Mouse (Mus musculus): ENCODE measurements around the gene Kti12. TPM values are rescaled to one million over a fixed set of nuclear protein-coding genes. Genes with fewer than 3 reads are reported as not detected.

Kti12 gene
- polyA plus RNA-seq, 1 experiment = 62.8 TPM

DNA sequence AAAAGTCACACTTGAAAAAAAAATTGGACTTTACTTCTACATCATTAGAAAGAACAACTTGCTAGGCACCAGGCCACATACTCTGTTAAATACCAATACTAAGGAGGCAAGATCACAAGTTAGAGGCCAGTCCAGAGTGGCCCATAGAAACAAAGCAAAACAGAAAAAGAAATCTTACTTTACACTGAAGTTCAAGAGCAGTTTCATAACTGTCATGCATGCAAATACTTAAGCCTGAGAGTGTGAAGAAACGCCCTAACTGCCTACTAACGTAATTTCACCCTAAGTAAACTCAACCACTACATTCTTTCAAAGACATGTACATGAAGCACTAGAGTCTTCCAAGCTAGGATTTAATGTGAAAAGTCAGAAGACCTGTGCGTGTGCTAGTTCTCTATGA is 21.9 kb upstream of the Kti12 start:
- peaks cover 6% of the 10 kb centered on the region for H3K79me3 ChIP-seq (ENCODE audit: low read depth)
- H3ac ChIP-seq (ENCODE audit: control insufficient read depth, insufficient read length, low read depth) = no peak overlapping the region
- TF ChIP-seq USF1 (IDR thresholded peaks at IDR 0.05; ENCODE audit: low read depth) = no peak
- TF ChIP-seq CEBPB (IDR thresholded peaks at IDR 0.05; ENCODE audit: low read depth) = no peak
- no peak for TF ChIP-seq MYOG (IDR thresholded peaks at IDR 0.05; ENCODE audit: control insufficient read depth, extremely low read depth, insufficient read length)
- no peak for TF ChIP-seq CTCF (IDR thresholded peaks at IDR 0.05; ENCODE audit: control insufficient read depth, insufficient read depth, insufficient read length)
- TF ChIP-seq FOSL1 (IDR thresholded peaks at IDR 0.05; ENCODE audit: insufficient read depth, low read length, poor library complexity, severe bottlenecking) = no peak
- no peak for TF ChIP-seq MYOD1 (IDR thresholded peaks at IDR 0.05; ENCODE audit: control insufficient read depth, insufficient read length, low read depth)
- TF ChIP-seq MAX (IDR thresholded peaks at IDR 0.05) = no peak
- H3K4me3 ChIP-seq (ENCODE audit: insufficient read depth, poor library complexity, severe bottlenecking) = no peak overlapping the region
- peaks cover 80% of the 10 kb centered on the region for H3K36me3 ChIP-seq (ENCODE audit: control insufficient read depth, insufficient read depth)
- H3K27me3 ChIP-seq (ENCODE audit: control insufficient read depth, insufficient read depth, insufficient read length) = no peaks in the 10 kb centered on the region
- H3K79me2 ChIP-seq (ENCODE audit: control insufficient read depth, insufficient read depth) = peaks cover 14% of the 10 kb centered on the region

- TF ChIP-seq FOSL1 (IDR thresholded peaks at IDR 0.05; ENCODE audit: insufficient read depth, low read length, poor library complexity, severe bottlenecking) = no peak
- no peak for TF ChIP-seq CTCF (IDR thresholded peaks at IDR 0.05; ENCODE audit: control insufficient read depth, insufficient read depth, insufficient read length)
- no peak for TF ChIP-seq MYOD1 (IDR thresholded peaks at IDR 0.05; ENCODE audit: control insufficient read depth, insufficient read length, low read depth)
- TF ChIP-seq USF1 (IDR thresholded peaks at IDR 0.05; ENCODE audit: low read depth) = no peak
- no peak for TF ChIP-seq MYOG (IDR thresholded peaks at IDR 0.05; ENCODE audit: control insufficient read depth, extremely low read depth, insufficient read length)
- no peak for TF ChIP-seq CEBPB (IDR thresholded peaks at IDR 0.05; ENCODE audit: low read depth)
- no peak for TF ChIP-seq MAX (IDR thresholded peaks at IDR 0.05)
Measured at GRCm38 (mm10) chr4:108826096-108826495, 21.5 kb upstream of the Kti12 start.

GRCm38 (mm10) chr4:108826643-108827042 is 20.9 kb upstream of the Kti12 start:
- Histone ChIP-seq H3K27me3 (ENCODE audit: control insufficient read depth, insufficient read depth, insufficient read length) (no peaks in the 10 kb centered on the region), H3K36me3 (ENCODE audit: control insufficient read depth, insufficient read depth) (peaks cover 70% of the 10 kb centered on the region), H3K79me2 (ENCODE audit: control insufficient read depth, insufficient read depth) (peaks cover 23% of the 10 kb centered on the region), H3K79me3 (ENCODE audit: low read depth) (peaks cover 11% of the 10 kb centered on the region), H3ac (ENCODE audit: control insufficient read depth, insufficient read length, low read depth) (no peak overlapping the region), H3K4me3 (ENCODE audit: insufficient read depth, poor library complexity, severe bottlenecking) (no peak overlapping the region)
- TF ChIP-seq MYOD1 (IDR thresholded peaks at IDR 0.05; ENCODE audit: control insufficient read depth, insufficient read length, low read depth) (no peak), MYOG (IDR thresholded peaks at IDR 0.05; ENCODE audit: control insufficient read depth, extremely low read depth, insufficient read length) (no peak), MAX (IDR thresholded peaks at IDR 0.05) (no peak), FOSL1 (IDR thresholded peaks at IDR 0.05; ENCODE audit: insufficient read depth, low read length, poor library complexity, severe bottlenecking) (no peak)

More at GRCm38 (mm10) chr4:108826096-108826495, 21.5 kb upstream of the Kti12 start:
- peaks cover 76% of the 10 kb centered on the region for H3K36me3 ChIP-seq (ENCODE audit: control insufficient read depth, insufficient read depth)
- peaks cover 6% of the 10 kb centered on the region for H3K79me3 ChIP-seq (ENCODE audit: low read depth)
- H3K4me3 ChIP-seq (ENCODE audit: insufficient read depth, poor library complexity, severe bottlenecking) = no peak overlapping the region
- no peaks in the 10 kb centered on the region for H3K27me3 ChIP-seq (ENCODE audit: control insufficient read depth, insufficient read depth, insufficient read length)
- H3K79me2 ChIP-seq (ENCODE audit: control insufficient read depth, insufficient read depth) = peaks cover 18% of the 10 kb centered on the region
- H3ac ChIP-seq (ENCODE audit: control insufficient read depth, insufficient read length, low read depth) = no peak overlapping the region

GRCm38 (mm10) chr4:108830698-108831097 is 16.9 kb upstream of the Kti12 start:
- Histone ChIP-seq H3ac (ENCODE audit: control insufficient read depth, insufficient read length, low read depth) (no peak overlapping the region), H3K36me3 (ENCODE audit: control insufficient read depth, insufficient read depth) (peaks cover 32% of the 10 kb centered on the region), H3K4me3 (ENCODE audit: insufficient read depth, poor library complexity, severe bottlenecking) (no peak overlapping the region), H3K27me3 (ENCODE audit: control insufficient read depth, insufficient read depth, insufficient read length) (no peaks in the 10 kb centered on the region), H3K79me2 (ENCODE audit: control insufficient read depth, insufficient read depth) (peaks cover 51% of the 10 kb centered on the region), H3K79me3 (ENCODE audit: low read depth) (peaks cover 31% of the 10 kb centered on the region)
- TF ChIP-seq MYOG (IDR thresholded peaks at IDR 0.05; ENCODE audit: control insufficient read depth, extremely low read depth, insufficient read length) = no peak
- TF ChIP-seq CEBPB (IDR thresholded peaks at IDR 0.05; ENCODE audit: low read depth) = peak; percentile 60

GRCm38 (mm10) chr4:108832916-108833827 is 14.4 kb upstream of the Kti12 start, which contains the start of gene Btf3l4:
Btf3l4 (minus strand) TSS chr4:108833614.
- peak within 1 kb of the TSS; percentile 65 for H3K4me3 ChIP-seq (ENCODE audit: insufficient read depth, poor library complexity, severe bottlenecking)
- H3K36me3 ChIP-seq (ENCODE audit: control insufficient read depth, insufficient read depth) = peaks cover 16% of the 10 kb centered on the region
- H3K27me3 ChIP-seq (ENCODE audit: control insufficient read depth, insufficient read depth, insufficient read length) = no peaks in the 10 kb centered on the region
- TF ChIP-seq MAX (IDR thresholded peaks at IDR 0.05) (peak; percentile 55), FOSL1 (IDR thresholded peaks at IDR 0.05; ENCODE audit: insufficient read depth, low read length, poor library complexity, severe bottlenecking) (no peak), USF1 (IDR thresholded peaks at IDR 0.05; ENCODE audit: low read depth) (peak; percentile 79), MYOG (IDR thresholded peaks at IDR 0.05; ENCODE audit: control insufficient read depth, extremely low read depth, insufficient read length) (no peak), CEBPB (IDR thresholded peaks at IDR 0.05; ENCODE audit: low read depth) (no peak), MYOD1 (IDR thresholded peaks at IDR 0.05; ENCODE audit: control insufficient read depth, insufficient read length, low read depth) (no peak), CTCF (IDR thresholded peaks at IDR 0.05; ENCODE audit: control insufficient read depth, insufficient read depth, insufficient read length) (no peak)
- peaks cover 35% of the 10 kb centered on the region for H3K79me3 ChIP-seq (ENCODE audit: low read depth)
- peak within 1 kb of the TSS; percentile 86 for H3ac ChIP-seq (ENCODE audit: control insufficient read depth, insufficient read length, low read depth)
- H3K79me2 ChIP-seq (ENCODE audit: control insufficient read depth, insufficient read depth) = peaks cover 75% of the 10 kb centered on the region

GRCm38 (mm10) chr4:108833828-108834114 is 13.8 kb upstream of the Kti12 start:
- Histone ChIP-seq H3K27me3 (ENCODE audit: control insufficient read depth, insufficient read depth, insufficient read length) (no peaks in the 10 kb centered on the region), H3ac (ENCODE audit: control insufficient read depth, insufficient read length, low read depth) (peak overlapping the region; percentile 63)
- TF ChIP-seq MYOD1 (IDR thresholded peaks at IDR 0.05; ENCODE audit: control insufficient read depth, insufficient read length, low read depth) (no peak), CEBPB (IDR thresholded peaks at IDR 0.05; ENCODE audit: low read depth) (peak; percentile 73)

More at GRCm38 (mm10) chr4:108833828-108834114, 13.8 kb upstream of the Kti12 start:
- Histone ChIP-seq H3K36me3 (ENCODE audit: control insufficient read depth, insufficient read depth) (peaks cover 11% of the 10 kb centered on the region), H3K79me2 (ENCODE audit: control insufficient read depth, insufficient read depth) (peaks cover 81% of the 10 kb centered on the region), H3K4me3 (ENCODE audit: insufficient read depth, poor library complexity, severe bottlenecking) (peak overlapping the region; percentile 65), H3K79me3 (ENCODE audit: low read depth) (peaks cover 37% of the 10 kb centered on the region)

Measured in C2C12 (cell line).